Mouse (Mus musculus): Measurements from ENCODE around the gene Tnnt1. TPM values are rescaled to one million over a fixed set of nuclear protein-coding genes. Genes with fewer than 3 reads are reported as not detected.
A peak's percentile ranks its signal among the peaks of the same experiment; 100 is the strongest.

The Tnnt1 gene
- polyA plus RNA-seq, 1 experiment from 2014 or later, result 1.4 TPM

- peak overlapping the region; percentile 97 for H3K9ac ChIP-seq (ENCODE audit: low read length)
- DNase-seq (ENCODE audit: low spot score) (peak; percentile 72), ATAC-seq (peak; percentile 5)
- H3K4me1 ChIP-seq (ENCODE audit: control insufficient read depth, insufficient read depth, low read length), result peaks cover 30% of the 10 kb centered on the region
- H3K4me3 ChIP-seq (ENCODE audit: low read depth, low read length), result peak overlapping the region; percentile 89
- H3K4me2 ChIP-seq (ENCODE audit: low read length), result peak overlapping the region; percentile 92
- H3K9me3 ChIP-seq (replicated peaks; ENCODE audit: control insufficient read depth, low read length), result no peaks in the 10 kb centered on the region
- no peaks in the 10 kb centered on the region for H3K27me3 ChIP-seq (replicated peaks; ENCODE audit: control insufficient read depth, insufficient read depth, low read length)
- 0 out of 2 replicates have a peak, but pooled peaks cover 2% of the 10 kb centered on the region for H3K36me3 ChIP-seq (ENCODE audit: control insufficient read depth, insufficient read depth, low read length)
- H3K27ac ChIP-seq (ENCODE audit: low read depth, low read length), result 0 out of 2 replicates have a peak overlapping the region, but pooled peaks have one; percentile 85
- 11% methylated on average over 14 of the region's 14 CpGs for WGBS
Measured at GRCm38 (mm10) chr7:4502421-4503090, 13.6 kb downstream of the Tnnt1 start.

GRCm38 (mm10) chr7:4501558-4502397 is 14.4 kb downstream of the Tnnt1 start, which contains the start of gene Ppp1r12c:
Ppp1r12c (minus strand) TSS chr7:4501680.
- Histone ChIP-seq H3K36me3 (ENCODE audit: control insufficient read depth, insufficient read depth, low read length) (peaks cover 9% of the 10 kb centered on the region), H3K4me1 (ENCODE audit: control insufficient read depth, insufficient read depth, low read length) (peaks cover 30% of the 10 kb centered on the region), H3K4me2 (ENCODE audit: low read length) (peak within 1 kb of the TSS; percentile 92), H3K27ac (ENCODE audit: low read depth, low read length) (peak within 1 kb of the TSS; percentile 85), H3K9me3 (replicated peaks; ENCODE audit: control insufficient read depth, low read length) (no peaks in the 10 kb centered on the region), H3K27me3 (replicated peaks; ENCODE audit: control insufficient read depth, insufficient read depth, low read length) (no peaks in the 10 kb centered on the region), H3K4me3 (ENCODE audit: low read depth, low read length) (peak within 1 kb of the TSS; percentile 89), H3K9ac (ENCODE audit: low read length) (peak within 1 kb of the TSS; percentile 97)
- ATAC-seq (peak; percentile 96), DNase-seq (ENCODE audit: low spot score) (peak; percentile 97)
- under 1% methylated on average over 62 of the region's 62 CpGs for WGBS

- H3K9ac ChIP-seq (ENCODE audit: low read length), result peak overlapping the region; percentile 97
- peak overlapping the region; percentile 85 for H3K27ac ChIP-seq (ENCODE audit: low read depth, low read length)
- no peaks in the 10 kb centered on the region for H3K9me3 ChIP-seq (replicated peaks; ENCODE audit: control insufficient read depth, low read length)
- peaks cover 15% of the 10 kb centered on the region for H3K36me3 ChIP-seq (ENCODE audit: control insufficient read depth, insufficient read depth, low read length)
- peak overlapping the region; percentile 89 for H3K4me3 ChIP-seq (ENCODE audit: low read depth, low read length)
- no peaks in the 10 kb centered on the region for H3K27me3 ChIP-seq (replicated peaks; ENCODE audit: control insufficient read depth, insufficient read depth, low read length)
- peak overlapping the region; percentile 92 for H3K4me2 ChIP-seq (ENCODE audit: low read length)
- peaks cover 30% of the 10 kb centered on the region for H3K4me1 ChIP-seq (ENCODE audit: control insufficient read depth, insufficient read depth, low read length)
- DNase-seq (ENCODE audit: low spot score), result peak; percentile 10
- under 1% methylated on average over 23 of the region's 52 CpGs for WGBS
- ATAC-seq, result peak; percentile 51
Measured at GRCm38 (mm10) chr7:4500892-4501471, 15.2 kb downstream of the Tnnt1 start.

- Histone ChIP-seq H3K4me1 (ENCODE audit: control insufficient read depth, insufficient read depth, low read length) (peaks cover 30% of the 10 kb centered on the region), H3K9ac (ENCODE audit: low read length) (peak overlapping the region; percentile 29), H3K36me3 (ENCODE audit: control insufficient read depth, insufficient read depth, low read length) (peaks cover 34% of the 10 kb centered on the region), H3K4me3 (ENCODE audit: low read depth, low read length) (no peak overlapping the region), H3K9me3 (replicated peaks; ENCODE audit: control insufficient read depth, low read length) (no peaks in the 10 kb centered on the region), H3K27ac (ENCODE audit: low read depth, low read length) (no peak overlapping the region), H3K4me2 (ENCODE audit: low read length) (no peak overlapping the region), H3K27me3 (replicated peaks; ENCODE audit: control insufficient read depth, insufficient read depth, low read length) (no peaks in the 10 kb centered on the region)
- WGBS, result 94% methylated on average over 4 of the region's 4 CpGs
- ATAC-seq (no peak), DNase-seq (ENCODE audit: low spot score) (no peak)
Measured at GRCm38 (mm10) chr7:4499034-4499433, 17.1 kb downstream of the Tnnt1 start.

GRCm38 (mm10) chr7:4498251-4498650 is 17.9 kb downstream of the Tnnt1 start:
- peak overlapping the region; percentile 33; the same call in 1 of the 2 replicates for H3K9ac ChIP-seq (ENCODE audit: low read length)
- peaks cover 39% of the 10 kb centered on the region for H3K36me3 ChIP-seq (ENCODE audit: control insufficient read depth, insufficient read depth, low read length)
- WGBS, result 18% methylated on average over 9 of the region's 9 CpGs
- peaks cover 30% of the 10 kb centered on the region for H3K4me1 ChIP-seq (ENCODE audit: control insufficient read depth, insufficient read depth, low read length)
- H3K27ac ChIP-seq (ENCODE audit: low read depth, low read length), result no peak overlapping the region
- no peaks in the 10 kb centered on the region for H3K27me3 ChIP-seq (replicated peaks; ENCODE audit: control insufficient read depth, insufficient read depth, low read length)
- ATAC-seq, result no peak
- peak overlapping the region; percentile 24 for H3K4me2 ChIP-seq (ENCODE audit: low read length)
- H3K9me3 ChIP-seq (replicated peaks; ENCODE audit: control insufficient read depth, low read length), result no peaks in the 10 kb centered on the region
- DNase-seq (ENCODE audit: low spot score), result peak; percentile 61
- no peak overlapping the region for H3K4me3 ChIP-seq (ENCODE audit: low read depth, low read length)

GRCm38 (mm10) chr7:4497271-4497903 is 18.8 kb downstream of the Tnnt1 start:
- Histone ChIP-seq H3K9ac (ENCODE audit: low read length) (0 out of 2 replicates have a peak overlapping the region, but pooled peaks have one; percentile 3), H3K27ac (ENCODE audit: low read depth, low read length) (no peak overlapping the region), H3K27me3 (replicated peaks; ENCODE audit: control insufficient read depth, insufficient read depth, low read length) (no peaks in the 10 kb centered on the region), H3K9me3 (replicated peaks; ENCODE audit: control insufficient read depth, low read length) (no peaks in the 10 kb centered on the region), H3K36me3 (ENCODE audit: control insufficient read depth, insufficient read depth, low read length) (peaks cover 45% of the 10 kb centered on the region), H3K4me3 (ENCODE audit: low read depth, low read length) (no peak overlapping the region), H3K4me1 (ENCODE audit: control insufficient read depth, insufficient read depth, low read length) (peaks cover 29% of the 10 kb centered on the region), H3K4me2 (ENCODE audit: low read length) (no peak overlapping the region)
- WGBS, result 92% methylated on average over 9 of the region's 9 CpGs
- ATAC-seq, result no peak
- DNase-seq (ENCODE audit: low spot score), result no peak

- H3K27me3 ChIP-seq (replicated peaks; ENCODE audit: control insufficient read depth, insufficient read depth, low read length), result no peaks in the 10 kb centered on the region
- no peak overlapping the region for H3K27ac ChIP-seq (ENCODE audit: low read depth, low read length)
- 99% methylated on average over 3 of the region's 3 CpGs for WGBS
- no peak overlapping the region for H3K4me3 ChIP-seq (ENCODE audit: low read depth, low read length)
- ATAC-seq, result no peak
- H3K9ac ChIP-seq (ENCODE audit: low read length), result no peak overlapping the region
- no peak for DNase-seq (ENCODE audit: low spot score)
- peaks cover 54% of the 10 kb centered on the region for H3K36me3 ChIP-seq (ENCODE audit: control insufficient read depth, insufficient read depth, low read length)
- H3K4me1 ChIP-seq (ENCODE audit: control insufficient read depth, insufficient read depth, low read length), result peaks cover 28% of the 10 kb centered on the region
- H3K9me3 ChIP-seq (replicated peaks; ENCODE audit: control insufficient read depth, low read length), result no peaks in the 10 kb centered on the region
- H3K4me2 ChIP-seq (ENCODE audit: low read length), result no peak overlapping the region
Measured at GRCm38 (mm10) chr7:4496468-4496867, 19.7 kb downstream of the Tnnt1 start.

- Histone ChIP-seq H3K36me3 (ENCODE audit: control insufficient read depth, insufficient read depth, low read length) (peaks cover 63% of the 10 kb centered on the region), H3K4me3 (ENCODE audit: low read depth, low read length) (no peak overlapping the region), H3K9ac (ENCODE audit: low read length) (no peak overlapping the region), H3K4me2 (ENCODE audit: low read length) (no peak overlapping the region), H3K9me3 (replicated peaks; ENCODE audit: control insufficient read depth, low read length) (no peaks in the 10 kb centered on the region), H3K27ac (ENCODE audit: low read depth, low read length) (no peak overlapping the region), H3K27me3 (replicated peaks; ENCODE audit: control insufficient read depth, insufficient read depth, low read length) (no peaks in the 10 kb centered on the region), H3K4me1 (ENCODE audit: control insufficient read depth, insufficient read depth, low read length) (peaks cover 10% of the 10 kb centered on the region)
- ATAC-seq, result no peak
- 93% methylated on average over 1 of the region's 1 CpGs for WGBS
- no peak for DNase-seq (ENCODE audit: low spot score)
Measured at GRCm38 (mm10) chr7:4493991-4494390, 22.2 kb downstream of the Tnnt1 start.

Data from forebrain, embryonic 14.5 days (tissue).